Mouse (Mus musculus): ENCODE measurements at regions not wholly inside any gene's neighbourhood (a gene's known extent, or its start where the extent isn't known, plus 50 kb on each side); places are given as distances from the start of the nearest gene placed in this dataset.

GRCm38 (mm10) chr9:11603884-11604283, 699.3 kb upstream of the Cntn5 start:
- H3K9ac ChIP-seq (ENCODE audit: insufficient read depth, low read depth, low read length, poor library complexity, severe bottlenecking), result no peak overlapping the region
- H3K4me3 ChIP-seq (ENCODE audit: insufficient read depth in 1 of 2, low read depth in 1 of 2, low read length in 2 of 2, poor library complexity in 1 of 2, severe bottlenecking in 1 of 2), result no peak overlapping the region
- H3K27ac ChIP-seq (ENCODE audit: insufficient read depth, low read depth, low read length, poor library complexity, severe bottlenecking), result no peak overlapping the region
- no peaks in the 10 kb centered on the region for H3K9me3 ChIP-seq (ENCODE audit: control insufficient read depth, insufficient read depth, low read depth, low read length)
- H3K36me3 ChIP-seq (ENCODE audit: control insufficient read depth, insufficient read depth, low read length, poor library complexity, severe bottlenecking), result no peaks in the 10 kb centered on the region
- in situ Hi-C loops (cut with MboI; ENCODE audit: low sequenced_read_pairs in 2 of 2, unreplicated experiment in 2 of 2), result no loop called here
- no peaks in the 10 kb centered on the region for H3K4me1 ChIP-seq (ENCODE audit: control insufficient read depth in 2 of 2, insufficient read depth in 2 of 2, low read length in 2 of 2, poor library complexity in 1 of 2)
- TF ChIP-seq HCFC1 (IDR thresholded peaks at IDR 0.05; ENCODE audit: borderline replicate concordance, insufficient read depth, low read length) (no peak), ZNF384 (IDR thresholded peaks at IDR 0.05; ENCODE audit: low read depth, low read length) (no peak), ZC3H11A (IDR thresholded peaks at IDR 0.05; ENCODE audit: borderline replicate concordance, low read depth, low read length) (no peak), MAFK (IDR thresholded peaks at IDR 0.05; ENCODE audit: insufficient read depth, low read depth, low read length) (no peak), CHD2 (IDR thresholded peaks at IDR 0.05; ENCODE audit: low read depth, low read length) (no peak)
- no peak for DNase-seq (ENCODE audit: low read depth, low spot score)

- no peak for TF ChIP-seq HCFC1 (IDR thresholded peaks at IDR 0.05; ENCODE audit: borderline replicate concordance, insufficient read depth, low read length)
- no peak for TF ChIP-seq ZC3H11A (IDR thresholded peaks at IDR 0.05; ENCODE audit: borderline replicate concordance, low read depth, low read length)
- TF ChIP-seq ZNF384 (IDR thresholded peaks at IDR 0.05; ENCODE audit: low read depth, low read length), result no peak
- no peak for TF ChIP-seq MAFK (IDR thresholded peaks at IDR 0.05; ENCODE audit: insufficient read depth, low read depth, low read length)
- TF ChIP-seq CHD2 (IDR thresholded peaks at IDR 0.05; ENCODE audit: low read depth, low read length), result no peak
- no peak overlapping the region for H3K27ac ChIP-seq (ENCODE audit: insufficient read depth, low read depth, low read length, poor library complexity, severe bottlenecking)
- no peaks in the 10 kb centered on the region for H3K9me3 ChIP-seq (ENCODE audit: control insufficient read depth, insufficient read depth, low read depth, low read length)
- no peak overlapping the region for H3K9ac ChIP-seq (ENCODE audit: insufficient read depth, low read depth, low read length, poor library complexity, severe bottlenecking)
- no peak overlapping the region for H3K4me3 ChIP-seq (ENCODE audit: insufficient read depth in 1 of 2, low read depth in 1 of 2, low read length in 2 of 2, poor library complexity in 1 of 2, severe bottlenecking in 1 of 2)
- DNase-seq (ENCODE audit: low read depth, low spot score), result no peak
- H3K4me1 ChIP-seq (ENCODE audit: control insufficient read depth in 2 of 2, insufficient read depth in 2 of 2, low read length in 2 of 2, poor library complexity in 1 of 2), result no peaks in the 10 kb centered on the region
- no peaks in the 10 kb centered on the region for H3K36me3 ChIP-seq (ENCODE audit: control insufficient read depth, insufficient read depth, low read length, poor library complexity, severe bottlenecking)
- in situ Hi-C loops (cut with MboI; ENCODE audit: low sequenced_read_pairs in 2 of 2, unreplicated experiment in 2 of 2), result no loop called here
Measured at GRCm38 (mm10) chr9:11602857-11603256, 698.3 kb upstream of the Cntn5 start.

- Histone ChIP-seq H3K27ac (ENCODE audit: insufficient read depth, low read depth, low read length, poor library complexity, severe bottlenecking) (no peak overlapping the region), H3K36me3 (ENCODE audit: control insufficient read depth, insufficient read depth, low read length, poor library complexity, severe bottlenecking) (no peaks in the 10 kb centered on the region), H3K9me3 (ENCODE audit: control insufficient read depth, insufficient read depth, low read depth, low read length) (no peaks in the 10 kb centered on the region), H3K9ac (ENCODE audit: insufficient read depth, low read depth, low read length, poor library complexity, severe bottlenecking) (no peak overlapping the region), H3K4me3 (ENCODE audit: insufficient read depth in 1 of 2, low read depth in 1 of 2, low read length in 2 of 2, poor library complexity in 1 of 2, severe bottlenecking in 1 of 2) (no peak overlapping the region), H3K4me1 (ENCODE audit: control insufficient read depth in 2 of 2, insufficient read depth in 2 of 2, low read length in 2 of 2, poor library complexity in 1 of 2) (no peaks in the 10 kb centered on the region)
- TF ChIP-seq CHD2 (IDR thresholded peaks at IDR 0.05; ENCODE audit: low read depth, low read length), result no peak
- TF ChIP-seq ZC3H11A (IDR thresholded peaks at IDR 0.05; ENCODE audit: borderline replicate concordance, low read depth, low read length), result no peak
- TF ChIP-seq MAFK (IDR thresholded peaks at IDR 0.05; ENCODE audit: insufficient read depth, low read depth, low read length), result no peak
- no peak for TF ChIP-seq HCFC1 (IDR thresholded peaks at IDR 0.05; ENCODE audit: borderline replicate concordance, insufficient read depth, low read length)
- TF ChIP-seq ZNF384 (IDR thresholded peaks at IDR 0.05; ENCODE audit: low read depth, low read length), result no peak
- no peak for DNase-seq (ENCODE audit: low read depth, low spot score)
- in situ Hi-C loops (cut with MboI; ENCODE audit: low sequenced_read_pairs in 2 of 2, unreplicated experiment in 2 of 2), result no loop called here
Measured at GRCm38 (mm10) chr9:11579011-11579410, 674.4 kb upstream of the Cntn5 start.

GRCm38 (mm10) chr9:11562885-11563284, 658.3 kb upstream of the Cntn5 start:
- H3K36me3 ChIP-seq (ENCODE audit: control insufficient read depth, insufficient read depth, low read length, poor library complexity, severe bottlenecking), result no peaks in the 10 kb centered on the region
- H3K9me3 ChIP-seq (ENCODE audit: control insufficient read depth, insufficient read depth, low read depth, low read length), result no peaks in the 10 kb centered on the region; the same call in 1 of the 2 replicates
- no peak overlapping the region for H3K4me3 ChIP-seq (ENCODE audit: insufficient read depth in 1 of 2, low read depth in 1 of 2, low read length in 2 of 2, poor library complexity in 1 of 2, severe bottlenecking in 1 of 2)
- no peak overlapping the region for H3K9ac ChIP-seq (ENCODE audit: insufficient read depth, low read depth, low read length, poor library complexity, severe bottlenecking)
- in situ Hi-C loops (cut with MboI; ENCODE audit: low sequenced_read_pairs in 2 of 2, unreplicated experiment in 2 of 2), result no loop called here
- no peak overlapping the region for H3K27ac ChIP-seq (ENCODE audit: insufficient read depth, low read depth, low read length, poor library complexity, severe bottlenecking)
- no peak for DNase-seq (ENCODE audit: low read depth, low spot score)
- H3K4me1 ChIP-seq (ENCODE audit: control insufficient read depth in 2 of 2, insufficient read depth in 2 of 2, low read length in 2 of 2, poor library complexity in 1 of 2), result no peaks in the 10 kb centered on the region
- TF ChIP-seq HCFC1 (IDR thresholded peaks at IDR 0.05; ENCODE audit: borderline replicate concordance, insufficient read depth, low read length) (no peak), MAFK (IDR thresholded peaks at IDR 0.05; ENCODE audit: insufficient read depth, low read depth, low read length) (no peak)

- no peak overlapping the region for H3K27ac ChIP-seq (ENCODE audit: insufficient read depth, low read depth, low read length, poor library complexity, severe bottlenecking)
- no peaks in the 10 kb centered on the region for H3K4me1 ChIP-seq (ENCODE audit: control insufficient read depth in 2 of 2, insufficient read depth in 2 of 2, low read length in 2 of 2, poor library complexity in 1 of 2)
- no peak for DNase-seq (ENCODE audit: low read depth, low spot score)
- no peaks in the 10 kb centered on the region for H3K9me3 ChIP-seq (ENCODE audit: control insufficient read depth, insufficient read depth, low read depth, low read length)
- no peaks in the 10 kb centered on the region for H3K36me3 ChIP-seq (ENCODE audit: control insufficient read depth, insufficient read depth, low read length, poor library complexity, severe bottlenecking)
- no peak overlapping the region for H3K4me3 ChIP-seq (ENCODE audit: insufficient read depth in 1 of 2, low read depth in 1 of 2, low read length in 2 of 2, poor library complexity in 1 of 2, severe bottlenecking in 1 of 2)
- H3K9ac ChIP-seq (ENCODE audit: insufficient read depth, low read depth, low read length, poor library complexity, severe bottlenecking), result no peak overlapping the region
- in situ Hi-C loops (cut with MboI; ENCODE audit: low sequenced_read_pairs in 2 of 2, unreplicated experiment in 2 of 2), result no loop called here
- TF ChIP-seq CHD2 (IDR thresholded peaks at IDR 0.05; ENCODE audit: low read depth, low read length), result no peak
- TF ChIP-seq MAFK (IDR thresholded peaks at IDR 0.05; ENCODE audit: insufficient read depth, low read depth, low read length), result no peak
- TF ChIP-seq HCFC1 (IDR thresholded peaks at IDR 0.05; ENCODE audit: borderline replicate concordance, insufficient read depth, low read length), result no peak
- no peak for TF ChIP-seq ZC3H11A (IDR thresholded peaks at IDR 0.05; ENCODE audit: borderline replicate concordance, low read depth, low read length)
- no peak for TF ChIP-seq ZNF384 (IDR thresholded peaks at IDR 0.05; ENCODE audit: low read depth, low read length)
Measured at GRCm38 (mm10) chr9:11559384-11559783, 654.8 kb upstream of the Cntn5 start.

All from ES-E14 (cell line).